Mouse (Mus musculus): Measurements from ENCODE around the gene Adamts17. TPM values are rescaled to one million over a fixed set of nuclear protein-coding genes. Genes with fewer than 3 reads are reported as not detected.

The Adamts17 gene
- total and polyA plus RNA-seq, 2 experiments from 2014 or later = 3.9 to 14.8 TPM

- H3K27me3 ChIP-seq (ENCODE audit: insufficient read depth, low read length) = no peaks in the 10 kb centered on the region
- H3K9ac ChIP-seq (replicated peaks; ENCODE audit: low read length) = no peak overlapping the region
- no peak overlapping the region for H3K4me2 ChIP-seq (ENCODE audit: low read depth, low read length)
- ATAC-seq = no peak
- WGBS = 83% methylated on average over 12 of the region's 12 CpGs
- H3K4me3 ChIP-seq (ENCODE audit: low read length) = no peak overlapping the region
- no peaks in the 10 kb centered on the region for H3K4me1 ChIP-seq (ENCODE audit: insufficient read depth, low read length)
- TF ChIP-seq CTCF (IDR thresholded peaks at IDR 0.05; ENCODE audit: low read depth) = no peak
- no peaks in the 10 kb centered on the region for H3K36me3 ChIP-seq (ENCODE audit: insufficient read depth, low read length)
- no peak for DNase-seq (ENCODE audit: low spot score)
- H3K9me3 ChIP-seq (ENCODE audit: low read length) = no peaks in the 10 kb centered on the region
- no peak overlapping the region for H3K27ac ChIP-seq
These were observed 173.8 kb downstream of the Adamts17 start for GRCm38 (mm10) chr7:67013211-67013895.

- Histone ChIP-seq H3K27ac (no peak overlapping the region), H3K4me2 (ENCODE audit: low read depth, low read length) (no peak overlapping the region), H3K36me3 (ENCODE audit: insufficient read depth, low read length) (no peaks in the 10 kb centered on the region), H3K27me3 (ENCODE audit: insufficient read depth, low read length) (no peaks in the 10 kb centered on the region), H3K4me3 (ENCODE audit: low read length) (no peak overlapping the region), H3K9ac (replicated peaks; ENCODE audit: low read length) (no peak overlapping the region), H3K4me1 (ENCODE audit: insufficient read depth, low read length) (no peaks in the 10 kb centered on the region), H3K9me3 (ENCODE audit: low read length) (no peaks in the 10 kb centered on the region)
- WGBS = 81% methylated on average over 3 of the region's 3 CpGs
- DNase-seq (ENCODE audit: low spot score) = no peak
- no peak for ATAC-seq
- TF ChIP-seq CTCF (IDR thresholded peaks at IDR 0.05; ENCODE audit: low read depth) = no peak
These were observed 180.4 kb downstream of the Adamts17 start for GRCm38 (mm10) chr7:67019937-67020336.

- Histone ChIP-seq H3K27ac (no peak overlapping the region), H3K4me1 (ENCODE audit: insufficient read depth, low read length) (no peaks in the 10 kb centered on the region), H3K36me3 (ENCODE audit: insufficient read depth, low read length) (no peaks in the 10 kb centered on the region), H3K9ac (replicated peaks; ENCODE audit: low read length) (no peak overlapping the region), H3K27me3 (ENCODE audit: insufficient read depth, low read length) (no peaks in the 10 kb centered on the region), H3K9me3 (ENCODE audit: low read length) (no peaks in the 10 kb centered on the region), H3K4me3 (ENCODE audit: low read length) (no peak overlapping the region), H3K4me2 (ENCODE audit: low read depth, low read length) (no peak overlapping the region)
- TF ChIP-seq CTCF (IDR thresholded peaks at IDR 0.05; ENCODE audit: low read depth) = no peak
- WGBS = 82% methylated on average over 20 of the region's 20 CpGs
- DNase-seq (ENCODE audit: low spot score) (no peak), ATAC-seq (no peak)
These were observed 186.9 kb downstream of the Adamts17 start for GRCm38 (mm10) chr7:67026114-67027070.

- no peak overlapping the region for H3K4me2 ChIP-seq (ENCODE audit: low read depth, low read length)
- no peaks in the 10 kb centered on the region for H3K36me3 ChIP-seq (ENCODE audit: insufficient read depth, low read length)
- TF ChIP-seq CTCF (IDR thresholded peaks at IDR 0.05; ENCODE audit: low read depth) = no peak
- H3K4me3 ChIP-seq (ENCODE audit: low read length) = no peak overlapping the region
- no peak overlapping the region for H3K9ac ChIP-seq (replicated peaks; ENCODE audit: low read length)
- no peaks in the 10 kb centered on the region for H3K9me3 ChIP-seq (ENCODE audit: low read length)
- no peak overlapping the region for H3K27ac ChIP-seq
- H3K27me3 ChIP-seq (ENCODE audit: insufficient read depth, low read length) = no peaks in the 10 kb centered on the region
- no peak for DNase-seq (ENCODE audit: low spot score)
- ATAC-seq = no peak
- no peaks in the 10 kb centered on the region for H3K4me1 ChIP-seq (ENCODE audit: insufficient read depth, low read length)
- whole genome bisulfite sequencing = 92% methylated on average over 8 of the region's 8 CpGs
These were observed 187.7 kb downstream of the Adamts17 start for GRCm38 (mm10) chr7:67027216-67027615.

- H3K27ac ChIP-seq = no peak overlapping the region
- WGBS = 93% methylated on average over 5 of the region's 5 CpGs
- no peaks in the 10 kb centered on the region for H3K4me1 ChIP-seq (ENCODE audit: insufficient read depth, low read length)
- TF ChIP-seq CTCF (IDR thresholded peaks at IDR 0.05; ENCODE audit: low read depth) = no peak
- ATAC-seq (no peak), DNase-seq (ENCODE audit: low spot score) (no peak)
- no peak overlapping the region for H3K9ac ChIP-seq (replicated peaks; ENCODE audit: low read length)
- H3K27me3 ChIP-seq (ENCODE audit: insufficient read depth, low read length) = no peaks in the 10 kb centered on the region
- H3K36me3 ChIP-seq (ENCODE audit: insufficient read depth, low read length) = no peaks in the 10 kb centered on the region
- no peaks in the 10 kb centered on the region for H3K9me3 ChIP-seq (ENCODE audit: low read length)
- H3K4me2 ChIP-seq (ENCODE audit: low read depth, low read length) = no peak overlapping the region
- no peak overlapping the region for H3K4me3 ChIP-seq (ENCODE audit: low read length)
These were observed 188.2 kb downstream of the Adamts17 start for GRCm38 (mm10) chr7:67027696-67028095.

- no peaks in the 10 kb centered on the region for H3K9me3 ChIP-seq (ENCODE audit: low read length)
- H3K36me3 ChIP-seq (ENCODE audit: insufficient read depth, low read length) = no peaks in the 10 kb centered on the region
- H3K9ac ChIP-seq (replicated peaks; ENCODE audit: low read length) = no peak overlapping the region
- no peak for TF ChIP-seq CTCF (IDR thresholded peaks at IDR 0.05; ENCODE audit: low read depth)
- no peaks in the 10 kb centered on the region for H3K27me3 ChIP-seq (ENCODE audit: insufficient read depth, low read length)
- DNase-seq (ENCODE audit: low spot score) (no peak), ATAC-seq (no peak)
- H3K4me3 ChIP-seq (ENCODE audit: low read length) = no peak overlapping the region
- H3K4me1 ChIP-seq (ENCODE audit: insufficient read depth, low read length) = no peaks in the 10 kb centered on the region
- H3K27ac ChIP-seq = no peak overlapping the region
- H3K4me2 ChIP-seq (ENCODE audit: low read depth, low read length) = no peak overlapping the region
- 80% methylated on average over 4 of the region's 4 CpGs for whole genome bisulfite sequencing
These were observed 189.4 kb downstream of the Adamts17 start for GRCm38 (mm10) chr7:67028902-67029301.

Measured in hindbrain, postnatal 0 days (tissue).